Mouse (Mus musculus) kidney, adult 11 months (tissue): Measurements from ENCODE around the gene Stk35.
A peak's percentile ranks its signal among the peaks of the same experiment; 100 is the strongest.

ENCODE experiments used
- DNase-seq: peaks from one replicate; pipeline ENCODE4 v3.0.0; 2022

The Stk35 gene

GRCm38 (mm10) chr2:129800271-129800903 lies at the start of gene Stk35:
Gene Stk35 (plus strand): TSS chr2:129800517.
- DNase-seq: peak; percentile 95

- DNase-seq: no peak
These were observed 18.3 kb upstream of the Stk35 start for GRCm38 (mm10) chr2:129782046-129782445.

GRCm38 (mm10) chr2:129796501-129796900 lies 3.8 kb upstream of the Stk35 start:
- DNase-seq: no peak

- DNase-seq: no peak
These were observed 2.6 kb upstream of the Stk35 start for GRCm38 (mm10) chr2:129797709-129798108.

- DNase-seq: no peak
These were observed 1.9 kb upstream of the Stk35 start for GRCm38 (mm10) chr2:129798410-129798809.

GRCm38 (mm10) chr2:129800904-129801230 lies 550 bp downstream of the Stk35 start:
- DNase-seq: no peak

GRCm38 (mm10) chr2:129801231-129802029 lies 1.1 kb downstream of the Stk35 start:
- DNase-seq: peak; percentile 84

- no peak for DNase-seq
These were observed 5.2 kb downstream of the Stk35 start for GRCm38 (mm10) chr2:129805486-129805885.

- DNase-seq: no peak
These were observed 6.2 kb downstream of the Stk35 start for GRCm38 (mm10) chr2:129806486-129806885.

- no peak for DNase-seq
These were observed 10.2 kb downstream of the Stk35 start for GRCm38 (mm10) chr2:129810563-129810962.

- no peak for DNase-seq
These were observed 13.7 kb downstream of the Stk35 start for GRCm38 (mm10) chr2:129814033-129814432.

- no peak for DNase-seq
These were observed 14.8 kb downstream of the Stk35 start for GRCm38 (mm10) chr2:129815076-129815475.

GRCm38 (mm10) chr2:129817603-129818257 lies 17.4 kb downstream of the Stk35 start:
- DNase-seq: no peak

GRCm38 (mm10) chr2:129818868-129819267 lies 18.6 kb downstream of the Stk35 start:
- DNase-seq: no peak

- DNase-seq: no peak
These were observed 19.2 kb downstream of the Stk35 start for GRCm38 (mm10) chr2:129819531-129819930.

GRCm38 (mm10) chr2:129819951-129820350 lies 19.6 kb downstream of the Stk35 start:
- DNase-seq: no peak

- DNase-seq: no peak
These were observed 20.7 kb downstream of the Stk35 start for GRCm38 (mm10) chr2:129821021-129821420.

GRCm38 (mm10) chr2:129821568-129821967 lies 21.3 kb downstream of the Stk35 start:
- DNase-seq: no peak

GRCm38 (mm10) chr2:129823310-129823709 lies 23.0 kb downstream of the Stk35 start:
- DNase-seq: no peak

- peak; percentile 31 for DNase-seq
These were observed 23.9 kb downstream of the Stk35 start for GRCm38 (mm10) chr2:129824254-129824653.

GRCm38 (mm10) chr2:129826141-129826540 lies 25.8 kb downstream of the Stk35 start:
- DNase-seq: no peak

- no peak for DNase-seq
These were observed 32.7 kb downstream of the Stk35 start for GRCm38 (mm10) chr2:129832993-129833392.

- DNase-seq: no peak
These were observed 33.9 kb downstream of the Stk35 start for GRCm38 (mm10) chr2:129834221-129834620.

GRCm38 (mm10) chr2:129834881-129835280 lies 34.6 kb downstream of the Stk35 start:
- DNase-seq: no peak
